Mouse (Mus musculus) CH12.LX (cell line): ENCODE measurements at regions not wholly inside any gene's neighbourhood (a gene's known extent, or its start where the extent isn't known, plus 50 kb on each side); places are given as distances from the start of the nearest gene placed in this dataset.

Source experiments
- DNase-seq: peaks from one replicate; pipeline ENCODE4 v3.0.0-alpha.2; 2013; ENCODE audit errors: extremely low read depth
- H3K27ac ChIP-seq: 2 replicates; pipeline ENCODE4 v1.5.1; 2012; ENCODE audit warnings: low read depth, mild to moderate bottlenecking, control low read depth, moderate library complexity; ENCODE audit not compliant: insufficient read depth
- H3K27me3 ChIP-seq: replicated peaks from 2 replicates; pipeline ENCODE3; 2012; ENCODE audit warnings: inconsistent platforms
- H3K36me3 ChIP-seq, 2 experiments: replicated peaks in 1 of 2; 2 replicates each; pipeline versions ENCODE3 to v1.6.1; 2012; ENCODE audit warnings: inconsistent platforms in 1 of 2, low read length in 1 of 2, mild to moderate bottlenecking in 1 of 2, mixed read lengths in 1 of 2, moderate library complexity in 1 of 2; ENCODE audit not compliant: control insufficient read depth in 1 of 2, insufficient read depth in 1 of 2
- H3K4me1 ChIP-seq, 2 experiments: 2 replicates each; pipeline ENCODE4 v1.6.1; 2012; ENCODE audit warnings: inconsistent platforms in 1 of 2, moderate library complexity in 1 of 2; ENCODE audit not compliant: insufficient read depth in 2 of 2, control insufficient read depth in 1 of 2
- H3K4me2 ChIP-seq: 2 replicates; pipeline ENCODE4 v1.6.1; 2012; ENCODE audit warnings: low read depth, mild to moderate bottlenecking, control low read depth; ENCODE audit not compliant: poor library complexity, insufficient read depth, severe bottlenecking
- H3K4me3 ChIP-seq, 3 experiments: fragments of 150-350 bp in 1 of 3; sonication (generic) in 1 of 3; replicated peaks in 1 of 3; 2 replicates each; pipeline versions ENCODE3 to v1.5.1; 2011 to 2012; ENCODE audit warnings: low read depth in 2 of 3, low read length in 2 of 3, mild to moderate bottlenecking in 2 of 3, moderate library complexity in 2 of 3, control low read depth in 1 of 3, improper control_type of control experiment in 1 of 3, inconsistent platforms in 1 of 3, mixed read lengths in 1 of 3; ENCODE audit not compliant: poor library complexity in 1 of 3
- H3K79me2 ChIP-seq: replicated peaks from 2 replicates; pipeline ENCODE4 v1.6.1; 2012; ENCODE audit warnings: mild to moderate bottlenecking, moderate library complexity; ENCODE audit not compliant: control insufficient read depth, poor library complexity, insufficient read depth, severe bottlenecking; ENCODE audit errors: extremely low read depth
- H3K9ac ChIP-seq: 2 replicates; pipeline ENCODE4 v1.6.1; 2012; ENCODE audit warnings: low read depth, mild to moderate bottlenecking, control low read depth, moderate library complexity; ENCODE audit not compliant: insufficient read depth
- H3K9me3 ChIP-seq: replicated peaks from 2 replicates; pipeline ENCODE3; 2012; ENCODE audit warnings: low read length, inconsistent platforms, mixed read lengths
- BHLHE40 ChIP-seq: IDR thresholded peaks from 2 replicates; pipeline ENCODE4 v1.6.1; 2011; ENCODE audit warnings: mild to moderate bottlenecking, low read depth, low read length, improper control_type of control experiment
- CTCF ChIP-seq, 2 experiments: IDR thresholded peaks in 1 of 2; conservative IDR thresholded peaks in 1 of 2; 2 replicates each; pipeline ENCODE4 v1.5.1; 2011 to 2012; ENCODE audit warnings: low read depth in 2 of 2, low read length in 2 of 2, improper control_type of control experiment in 1 of 2, inconsistent platforms in 1 of 2, mild to moderate bottlenecking in 1 of 2, moderate library complexity in 1 of 2
- ETS1 ChIP-seq: conservative IDR thresholded peaks from 2 replicates; pipeline ENCODE4 v1.6.1; 2012; ENCODE audit warnings: low read depth, mild to moderate bottlenecking, inconsistent platforms, low read length, improper control_type of control experiment, moderate library complexity
- HCFC1 ChIP-seq: IDR thresholded peaks from 2 replicates; pipeline ENCODE4 v1.6.1; 2012; ENCODE audit warnings: low read depth, mild to moderate bottlenecking, inconsistent platforms, low read length, improper control_type of control experiment
- IRF4 ChIP-seq: IDR thresholded peaks from 2 replicates; pipeline ENCODE4 v1.6.1; 2014; ENCODE audit warnings: low read depth, mild to moderate bottlenecking, inconsistent platforms, low read length, improper control_type of control experiment
- JUN ChIP-seq: IDR thresholded peaks from 2 replicates; pipeline ENCODE4 v1.6.1; 2011; ENCODE audit warnings: low read depth, mild to moderate bottlenecking, low read length, improper control_type of control experiment, moderate library complexity; ENCODE audit not compliant: insufficient read depth
- JUND ChIP-seq: conservative IDR thresholded peaks from 2 replicates; pipeline ENCODE4 v1.6.1; 2011; ENCODE audit warnings: low read depth, low read length, improper control_type of control experiment
- MYC ChIP-seq: IDR thresholded peaks from 2 replicates; pipeline ENCODE4 v1.6.1; 2011; ENCODE audit warnings: low read depth, mild to moderate bottlenecking, improper control_type of control experiment, low read length
- NELFE ChIP-seq: IDR thresholded peaks from 2 replicates; pipeline ENCODE4 v1.6.1; 2011; ENCODE audit warnings: low read depth, low read length, improper control_type of control experiment
- POLR2A ChIP-seq: IDR thresholded peaks from 2 replicates; pipeline ENCODE4 v1.6.1; 2011; ENCODE audit warnings: low read depth, mild to moderate bottlenecking, improper control_type of control experiment, low read length
- POLR2AphosphoS2 ChIP-seq: IDR thresholded peaks from 2 replicates; pipeline ENCODE4 v1.6.1; 2011; ENCODE audit warnings: low read depth, low read length, improper control_type of control experiment
- RAD21 ChIP-seq: IDR thresholded peaks from 2 replicates; pipeline ENCODE4 v1.6.1; 2011; ENCODE audit warnings: low read depth, mild to moderate bottlenecking, low read length, improper control_type of control experiment, moderate library complexity
- RCOR1 ChIP-seq: conservative IDR thresholded peaks from 2 replicates; pipeline ENCODE4 v1.6.1; 2012; ENCODE audit warnings: low read depth, mild to moderate bottlenecking, inconsistent platforms, low read length, improper control_type of control experiment
- SMC3 ChIP-seq: IDR thresholded peaks from 2 replicates; pipeline ENCODE4 v1.6.1; 2011; ENCODE audit warnings: low read depth, low read length, improper control_type of control experiment
- TBP ChIP-seq: conservative IDR thresholded peaks from 2 replicates; pipeline ENCODE4 v1.6.1; 2011; ENCODE audit warnings: low read depth, low read length, improper control_type of control experiment
- UBTF ChIP-seq: IDR thresholded peaks from 2 replicates; pipeline ENCODE4 v1.6.1; 2012; ENCODE audit warnings: low read depth, mild to moderate bottlenecking, inconsistent platforms, low read length, improper control_type of control experiment, moderate library complexity
- ZC3H11A ChIP-seq: IDR thresholded peaks from 2 replicates; pipeline ENCODE4 v1.6.1; 2012; ENCODE audit warnings: low read depth, mild to moderate bottlenecking, inconsistent platforms, low read length, improper control_type of control experiment
- ZKSCAN1 ChIP-seq: IDR thresholded peaks from 2 replicates; pipeline ENCODE4 v1.6.1; 2012; ENCODE audit warnings: low read depth, inconsistent platforms, low read length, improper control_type of control experiment, borderline replicate concordance
- ZMIZ1 ChIP-seq: IDR thresholded peaks from 2 replicates; pipeline ENCODE4 v1.6.1; 2012; ENCODE audit warnings: low read depth, mild to moderate bottlenecking, inconsistent platforms, low read length, improper control_type of control experiment
- dilution Hi-C: fragments of 300-500 bp; cut with MboI; formaldehyde crosslinking; loops from 2 replicates; pipeline ENCODE4 v1.14.3; 2020; ENCODE audit warnings: low sequenced_read_pairs; ENCODE audit not compliant: extremely low pct_unique_long_range_greater_than_20kb, extremely low pct_ligation_motif_present
- in situ Hi-C: fragments of 300-500 bp; cut with MboI; formaldehyde crosslinking; loops from 3 replicates; pipeline ENCODE4 v1.14.3; 2019; ENCODE audit warnings: low sequenced_read_pairs, low pct_ligation_motif_present, low pct_unique_long_range_greater_than_20kb, mixed read lengths

DNA sequence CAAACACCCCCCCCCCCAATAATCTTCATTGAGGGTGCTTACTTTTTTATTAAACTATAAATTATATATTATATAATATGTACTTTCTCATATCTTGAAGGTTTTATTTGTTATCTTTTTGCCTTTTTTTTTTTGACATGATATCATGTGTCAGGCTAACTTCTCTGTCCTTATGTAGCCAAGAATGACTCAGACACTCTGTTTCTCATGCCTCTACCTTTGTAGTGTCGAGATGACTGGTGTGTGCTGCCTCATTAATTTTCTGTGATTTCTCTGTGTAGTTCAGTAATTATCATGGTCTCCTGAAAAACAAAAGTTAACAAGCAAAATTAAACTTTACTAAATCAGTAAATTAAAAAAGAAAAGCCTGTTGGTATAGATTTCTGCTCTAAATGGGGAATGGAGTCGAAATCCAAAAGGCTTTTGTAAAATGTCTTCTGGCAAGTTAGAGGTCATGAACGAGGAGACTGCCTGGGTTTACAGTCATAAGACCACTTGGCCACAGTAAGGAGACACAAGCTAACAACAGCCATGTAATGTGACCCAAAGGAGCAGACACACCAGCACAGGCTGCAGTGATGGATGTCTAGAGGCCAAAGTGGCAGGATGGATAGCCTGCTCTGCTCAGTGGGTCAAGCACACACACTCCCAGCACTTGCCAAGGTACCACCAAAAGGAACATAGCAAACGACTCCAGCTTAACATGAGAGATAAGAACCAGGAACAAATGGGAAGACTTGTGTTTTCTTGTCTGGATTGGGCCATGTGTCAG is 53.2 kb upstream of the C1qtnf3 start:
- Histone ChIP-seq H3K79me2 (no peaks in the 10 kb centered on the region), H3K4me2 (no peak overlapping the region), H3K9me3 (no peaks in the 10 kb centered on the region), H3K4me3 (no peak overlapping the region), H3K4me1 (peaks cover 3 to 22% of the 10 kb centered on the region in 2 experiments; a peak in 3 of 4 replicates), H3K27me3 (no peaks in the 10 kb centered on the region), H3K9ac (no peak overlapping the region), H3K36me3 (no peaks in the 10 kb centered on the region), H3K27ac (no peak overlapping the region)
- in situ Hi-C loops (no loop called here), dilution Hi-C loops (no loop called here)
- DNase-seq = no peak
- TF ChIP-seq ETS1 (no peak), RAD21 (no peak)

- H3K9me3 ChIP-seq = no peaks in the 10 kb centered on the region
- H3K4me1 ChIP-seq = peaks cover 3 to 22% of the 10 kb centered on the region in 2 experiments; a peak in 3 of 4 replicates
- no peak for TF ChIP-seq UBTF
- TF ChIP-seq TBP = no peak
- no peak for TF ChIP-seq JUN
- no peak for DNase-seq
- H3K27me3 ChIP-seq = no peaks in the 10 kb centered on the region
- dilution Hi-C loops = no loop called here
- in situ Hi-C loops = loop anchor here (5.0 kb wide), 1 partner anchor 398 kb away; no protein-coding TSS in a partner anchor
- no peak overlapping the region for H3K4me3 ChIP-seq
- H3K79me2 ChIP-seq = no peaks in the 10 kb centered on the region
- H3K9ac ChIP-seq = no peak overlapping the region
- no peaks in the 10 kb centered on the region for H3K36me3 ChIP-seq
- no peak overlapping the region for H3K27ac ChIP-seq
- H3K4me2 ChIP-seq = no peak overlapping the region
These were observed 52.2 kb upstream of the C1qtnf3 start for GRCm38 (mm10) chr15:10899904-10900303.

GRCm38 (mm10) chr15:10901075-10901474 is 51.1 kb upstream of the C1qtnf3 start:
- in situ Hi-C loops = loop anchor here (5.0 kb wide), 1 partner anchor 399 kb away; no protein-coding TSS in a partner anchor
- dilution Hi-C loops = no loop called here
- no peak overlapping the region for H3K4me3 ChIP-seq
- no peaks in the 10 kb centered on the region for H3K9me3 ChIP-seq
- DNase-seq = peak; percentile 65
- H3K9ac ChIP-seq = no peak overlapping the region
- H3K27me3 ChIP-seq = no peaks in the 10 kb centered on the region
- no peaks in the 10 kb centered on the region for H3K79me2 ChIP-seq
- TF ChIP-seq ZC3H11A = peak; percentile 70
- no peak for TF ChIP-seq BHLHE40
- no peak for TF ChIP-seq POLR2AphosphoS2
- TF ChIP-seq JUND = 0 out of 2 replicates have a peak, but pooled peaks have one; percentile 36
- TF ChIP-seq RAD21 = peak; percentile 92
- no peak for TF ChIP-seq ZMIZ1
- no peak for TF ChIP-seq ZKSCAN1
- peak; percentile 56 to 88 for TF ChIP-seq CTCF (conservative IDR thresholded peaks at IDR 0.05 in 1 of 2, IDR thresholded peaks at IDR 0.05 in 1 of 2; ENCODE audit: low read depth in 2 of 2, low read length in 2 of 2)
- TF ChIP-seq HCFC1 = no peak
- TF ChIP-seq MYC = no peak
- TF ChIP-seq TBP = no peak
- no peak for TF ChIP-seq UBTF
- no peak for TF ChIP-seq POLR2A
- TF ChIP-seq NELFE = 0 out of 2 replicates have a peak, but pooled peaks have one; percentile 37
- peak; percentile 85 for TF ChIP-seq SMC3
- no peak for TF ChIP-seq IRF4
- TF ChIP-seq RCOR1 = no peak
- H3K36me3 ChIP-seq = no peaks in the 10 kb centered on the region
- H3K4me2 ChIP-seq = no peak overlapping the region
- H3K27ac ChIP-seq = no peak overlapping the region
- H3K4me1 ChIP-seq = peaks cover 3 to 22% of the 10 kb centered on the region in 2 experiments; a peak in 3 of 4 replicates
